Mouse (Mus musculus): ENCODE data around the gene Tfap2a. TPM values are rescaled to one million over a fixed set of nuclear protein-coding genes. Genes with fewer than 3 reads are reported as not detected.

Tfap2a gene
- total RNA-seq, 4 experiments from 2014 or later: 0.58 to 1.1 (median 0.60) TPM

DNA sequence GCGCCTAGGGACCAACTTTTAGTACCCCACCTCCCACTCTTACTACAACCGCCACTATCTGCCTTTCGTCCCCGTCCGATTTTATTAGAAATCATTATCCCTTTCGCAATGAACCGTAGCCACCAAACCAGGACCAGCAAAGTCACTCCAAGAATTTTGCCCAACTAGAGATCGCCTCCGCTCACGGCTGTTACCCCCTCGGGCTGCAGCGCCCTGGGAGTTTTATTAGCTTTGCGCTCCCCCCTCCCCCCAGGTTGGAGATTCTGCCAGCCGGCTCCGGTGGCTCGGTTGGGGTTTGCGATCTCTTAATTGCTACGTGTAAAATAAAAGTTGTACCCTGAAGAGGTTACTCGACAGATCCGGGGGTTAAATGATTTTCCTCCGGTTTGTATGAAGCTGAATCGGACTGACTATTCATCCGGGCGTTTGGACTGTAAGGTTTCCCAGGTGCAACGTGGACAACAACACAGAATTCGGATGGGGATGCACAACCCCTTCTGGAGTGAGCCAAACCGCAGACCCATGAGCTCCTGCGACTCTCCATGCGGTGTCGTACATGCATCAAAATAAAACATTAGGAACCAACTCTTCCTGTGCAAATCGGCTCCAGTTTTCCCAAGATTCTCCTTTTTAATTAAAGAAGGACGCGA is 3.7 kb downstream of the Tfap2a start:
- no peak for DNase-seq (ENCODE audit: low spot score in 2 of 2)

DNA sequence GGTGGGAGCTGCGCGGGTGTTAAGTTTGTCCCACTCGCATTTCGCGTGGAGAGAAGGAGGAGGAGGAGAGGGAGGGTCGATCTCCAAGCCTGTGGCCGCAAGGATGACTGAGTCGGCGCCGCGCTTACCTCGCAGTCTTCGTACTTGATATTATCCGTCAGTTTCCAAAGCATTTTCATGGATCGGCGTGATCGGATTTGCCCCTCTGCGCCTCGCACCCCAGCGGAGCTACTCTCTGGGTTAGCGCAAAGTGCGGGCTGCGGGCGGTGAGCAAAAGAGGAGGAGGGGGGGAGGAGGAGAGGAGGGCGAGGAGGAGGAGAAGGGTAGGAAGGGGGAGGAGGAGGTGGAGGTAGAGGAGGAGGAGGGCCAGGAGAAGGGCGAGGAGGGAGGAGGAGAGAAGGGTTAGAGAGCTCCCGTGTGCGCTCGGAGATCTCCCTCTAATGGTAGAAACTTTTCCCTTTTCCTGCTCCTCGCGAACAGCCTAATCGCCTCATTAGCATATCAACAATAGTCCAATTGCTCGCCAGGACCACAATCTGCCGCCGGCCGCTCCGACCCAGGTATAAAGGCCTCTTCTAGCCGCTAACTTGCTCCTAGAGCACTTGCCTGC is 4.5 kb downstream of the Tfap2a start:
- DNase-seq (ENCODE audit: low spot score in 2 of 2): no peak

DNA sequence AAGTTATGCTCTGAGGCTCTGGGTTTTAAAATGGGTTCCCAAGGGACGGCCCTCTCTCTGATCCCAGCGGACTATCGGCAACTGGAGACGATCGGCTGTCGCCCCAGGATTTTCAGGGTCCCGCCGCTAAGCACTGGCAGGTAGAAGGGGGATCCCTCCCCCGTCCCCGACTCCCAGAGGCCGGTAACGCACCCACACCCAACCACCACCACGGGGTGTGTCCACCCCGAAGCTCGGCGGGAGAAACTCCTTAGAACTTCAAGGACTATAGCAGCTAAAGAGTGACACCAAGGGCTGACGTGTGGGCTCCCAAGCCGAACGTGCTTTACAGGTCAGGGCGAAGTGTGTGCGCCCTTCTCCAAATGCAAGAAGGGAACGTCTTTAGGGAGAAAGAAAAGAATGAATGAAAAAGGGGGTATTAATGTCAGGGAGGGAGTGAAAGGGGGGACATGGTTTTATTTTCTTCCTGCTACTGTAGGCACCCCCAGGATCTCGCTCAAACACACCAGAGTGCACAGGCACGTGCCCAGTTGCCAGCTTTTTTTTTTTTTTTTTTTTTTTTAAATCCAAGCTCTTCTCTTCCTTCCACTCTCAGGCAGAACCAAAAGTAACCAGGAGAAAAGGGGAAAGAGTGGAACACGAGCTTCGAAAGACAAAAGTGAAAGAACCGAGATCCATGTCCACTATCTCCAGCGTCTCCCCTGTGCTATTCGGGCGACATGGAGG is 5.2 kb downstream of the Tfap2a start:
- no peak for DNase-seq (ENCODE audit: low spot score in 2 of 2)

DNA sequence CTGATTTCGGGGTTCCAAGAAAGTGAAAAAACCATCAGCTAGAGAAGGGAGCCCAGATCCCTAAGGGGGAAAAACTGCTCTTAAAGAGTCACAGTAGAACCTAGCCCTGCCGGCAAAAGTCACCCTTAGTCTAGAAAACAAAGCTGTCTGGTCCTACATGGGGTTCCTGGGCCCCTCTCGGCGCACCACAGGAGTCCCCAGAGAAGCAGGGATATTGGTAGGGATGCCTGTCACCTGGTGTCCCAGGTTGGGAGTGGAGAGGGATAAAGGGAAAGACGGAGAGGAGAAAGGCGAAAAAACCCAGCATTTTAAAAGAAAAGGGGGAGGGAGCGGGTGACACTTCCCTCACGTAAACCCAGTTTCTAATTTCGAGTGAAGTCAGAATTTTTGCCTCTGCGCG is 6.1 kb downstream of the Tfap2a start:
- DNase-seq (ENCODE audit: low spot score in 2 of 2): no peak

DNA sequence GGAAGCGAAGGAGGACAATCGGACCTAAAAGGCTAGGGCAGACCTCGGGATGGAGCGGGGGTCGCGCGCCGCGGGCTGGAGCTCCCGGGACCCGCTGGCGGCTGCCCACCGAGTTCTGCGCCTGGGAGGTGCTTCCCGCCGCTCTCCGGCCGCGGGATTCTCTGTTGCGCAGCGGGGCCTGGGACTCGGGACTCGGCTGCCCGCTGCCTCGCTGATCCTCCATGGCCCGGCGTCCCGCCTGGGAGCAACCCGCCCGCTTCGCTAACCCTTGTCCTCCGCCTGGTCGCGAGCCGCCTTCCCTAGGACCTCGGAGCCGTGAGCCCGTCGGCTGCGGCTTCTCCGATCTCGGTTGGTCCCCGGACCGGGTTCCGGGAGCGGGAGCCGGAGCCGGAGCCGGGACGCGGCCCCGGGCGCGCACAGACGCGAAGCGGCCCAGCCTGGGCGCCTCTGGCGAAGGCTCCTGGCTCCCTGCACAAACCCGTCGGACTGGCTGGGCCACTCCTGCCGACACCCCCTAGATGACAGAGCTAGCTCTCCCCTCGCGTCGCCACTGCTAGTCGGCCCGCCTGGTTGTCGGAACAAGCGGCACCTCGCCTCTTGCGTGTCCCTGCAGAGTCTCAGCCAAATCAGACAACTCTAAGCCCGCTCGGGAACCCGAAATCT is 6.9 kb downstream of the Tfap2a start:
- no peak for DNase-seq (ENCODE audit: low spot score in 2 of 2)

DNA sequence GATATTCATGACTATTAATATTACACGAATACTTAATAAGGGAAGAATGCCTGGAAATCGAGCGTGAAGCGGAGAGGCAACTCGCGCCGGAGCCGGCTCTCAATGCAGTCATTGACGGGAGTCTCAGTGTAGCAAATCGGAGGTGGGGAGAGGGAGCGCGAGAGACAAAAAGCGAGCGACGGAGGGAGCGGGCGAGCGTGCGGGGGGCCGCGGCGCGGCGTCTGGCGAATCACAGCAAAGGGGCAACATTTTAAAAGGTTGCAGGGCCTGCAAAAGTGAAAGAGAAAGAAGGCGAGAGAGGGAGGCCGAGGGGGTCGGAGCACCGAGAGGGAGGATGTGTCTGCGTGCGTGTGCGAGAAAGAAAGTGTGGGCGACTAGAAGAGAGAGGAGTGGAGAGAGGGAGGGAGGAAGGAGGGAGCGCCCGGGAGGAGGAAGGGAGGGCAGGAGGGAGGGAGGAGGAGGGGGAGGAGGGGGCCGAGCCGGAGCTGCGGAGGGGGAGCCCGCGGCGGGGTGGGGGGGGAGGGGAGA is 7.5 kb downstream of the Tfap2a start:
- no peak for DNase-seq (ENCODE audit: low spot score in 2 of 2)

DNA sequence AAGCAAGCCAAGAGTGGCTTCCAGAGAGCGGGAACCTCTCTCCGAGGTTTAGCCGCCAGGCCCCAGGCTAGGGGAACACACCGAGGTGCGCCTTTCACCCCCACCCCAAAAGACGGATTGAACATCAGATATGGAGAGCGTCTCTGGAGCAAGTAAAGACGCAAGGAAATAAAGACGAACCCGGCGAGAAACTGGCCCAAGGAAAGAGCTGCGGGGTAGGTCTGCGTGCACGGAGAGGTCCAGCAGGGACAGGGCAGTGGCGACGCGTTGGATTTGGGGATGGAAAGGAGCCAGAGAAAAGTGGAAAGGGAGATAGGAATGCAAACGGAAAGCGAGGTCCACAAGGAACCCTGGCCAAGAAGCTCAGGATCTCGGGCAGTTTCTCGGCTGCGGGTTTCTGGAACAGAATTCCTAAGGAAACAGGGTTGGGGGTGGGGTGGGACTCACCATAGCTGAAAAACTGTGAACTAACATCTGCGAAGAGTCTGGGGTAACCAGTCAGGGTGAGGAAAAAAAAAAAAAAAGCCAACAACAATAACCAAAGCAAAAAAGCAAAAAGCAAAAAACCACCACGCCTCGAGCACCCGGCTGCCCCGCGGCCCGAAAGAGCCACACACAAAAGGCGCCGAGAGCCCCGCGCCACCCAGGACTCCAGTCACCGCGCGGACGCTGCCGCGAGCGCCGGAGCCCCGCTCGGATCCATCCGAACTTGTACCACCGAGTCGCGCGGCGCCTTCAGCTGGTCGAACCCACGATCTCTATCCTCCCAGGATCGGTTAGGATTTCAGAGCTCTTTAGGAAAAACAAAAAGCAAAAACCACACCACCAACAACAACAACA is 8.4 kb downstream of the Tfap2a start:
- no peak for DNase-seq (ENCODE audit: low spot score in 2 of 2)

DNA sequence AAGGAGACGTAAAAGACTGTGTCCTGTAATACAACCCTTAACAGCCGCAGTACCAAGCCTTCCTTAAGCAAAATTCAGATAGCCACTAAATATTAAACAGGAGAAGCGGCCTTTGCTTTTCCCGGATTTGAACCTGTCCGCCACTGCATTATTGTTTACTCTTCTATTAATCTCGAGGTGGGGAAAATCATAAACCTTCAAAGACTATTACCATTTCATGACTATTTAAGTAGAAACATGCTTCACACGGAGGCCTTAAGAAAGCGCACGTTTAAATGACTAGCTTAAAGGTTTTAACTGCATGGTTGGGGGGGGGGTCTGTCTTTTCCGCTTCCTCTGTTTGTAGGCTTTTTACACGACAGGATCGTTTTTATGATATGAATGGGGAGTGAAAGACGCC is 9.1 kb downstream of the Tfap2a start:
- DNase-seq (ENCODE audit: low spot score in 2 of 2): no peak

DNA sequence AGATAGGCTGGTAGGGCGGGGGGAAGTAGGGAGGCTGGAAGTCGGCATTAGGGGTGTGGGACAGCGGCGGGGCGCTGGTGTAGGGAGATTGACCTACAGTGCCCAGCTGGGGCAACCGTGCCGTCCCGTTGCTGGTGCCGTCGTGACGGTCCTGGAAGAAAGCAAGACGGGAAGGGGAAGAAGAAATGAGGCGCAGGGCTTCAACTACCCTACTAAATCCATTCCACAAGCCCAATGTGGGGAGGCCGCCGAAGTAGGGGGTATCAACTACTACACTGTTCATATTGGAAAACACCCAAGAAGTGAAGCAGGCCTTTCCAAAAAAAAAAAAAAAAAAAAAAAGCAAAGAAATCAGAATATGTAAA is 9.6 kb downstream of the Tfap2a start:
- no peak for DNase-seq (ENCODE audit: low spot score in 2 of 2)

DNA sequence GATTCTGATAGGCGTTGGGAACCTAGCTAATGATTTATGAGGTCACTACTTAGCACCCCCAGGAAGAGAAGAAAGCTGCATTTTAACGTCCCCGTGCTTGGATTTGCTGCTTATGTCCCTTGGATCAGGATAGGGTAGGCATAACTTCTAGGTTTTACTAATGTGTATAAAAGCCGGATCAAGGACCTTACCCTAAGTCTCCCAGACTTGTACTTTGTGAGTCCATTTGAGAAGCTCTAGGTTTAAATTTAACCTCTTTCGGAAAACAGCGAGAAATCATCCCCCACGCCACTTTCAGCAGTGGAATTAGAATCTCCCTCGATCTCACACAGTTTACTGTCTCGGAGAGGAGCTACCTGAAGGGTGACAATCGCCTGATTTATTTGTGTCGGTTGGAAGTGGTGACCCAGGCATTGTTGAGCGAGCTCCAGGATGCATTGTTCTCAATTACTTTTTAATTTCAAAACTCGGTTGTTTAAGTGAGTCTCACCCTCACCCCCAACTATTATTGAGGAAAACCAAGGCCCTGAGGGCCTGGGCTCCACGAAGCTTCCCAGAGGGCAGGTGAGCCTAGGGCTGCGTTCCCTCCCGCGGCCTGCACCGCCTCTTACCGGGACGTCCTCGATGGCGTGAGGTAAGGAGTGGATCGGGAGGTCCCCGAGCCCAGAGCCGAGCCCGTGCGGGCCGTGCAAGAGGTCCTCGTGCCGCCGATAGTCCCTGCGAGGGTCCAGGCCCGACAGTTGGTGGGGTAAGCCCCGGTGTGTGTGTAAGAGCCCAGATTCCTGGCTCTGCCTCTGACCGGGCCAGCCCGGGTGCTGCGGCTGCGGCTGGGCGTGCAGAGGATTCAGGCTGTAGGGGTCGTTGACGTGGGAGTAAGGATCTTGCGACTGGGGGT is 10.2 kb downstream of the Tfap2a start:
- no peak for DNase-seq (ENCODE audit: low spot score in 2 of 2)

DNA sequence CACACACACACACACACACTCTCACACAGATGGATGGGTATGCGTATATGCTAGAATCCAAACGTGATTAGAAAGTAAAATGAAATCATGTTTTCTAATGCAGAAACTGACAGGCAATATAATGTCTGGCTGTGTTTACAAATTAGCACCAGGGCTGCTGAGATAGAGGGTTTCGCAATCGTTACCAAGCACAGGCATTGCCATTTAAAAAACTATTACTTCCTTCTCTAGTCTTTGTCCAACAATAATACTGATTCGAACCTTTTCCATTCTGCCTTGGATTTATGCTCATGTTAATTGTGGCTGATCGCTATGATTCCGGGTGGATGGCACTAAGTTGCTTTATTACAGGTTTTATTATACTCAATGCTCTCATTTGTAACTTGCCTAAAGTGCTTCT is 12.3 kb downstream of the Tfap2a start:
- DNase-seq (ENCODE audit: low spot score in 2 of 2): no peak

DNA sequence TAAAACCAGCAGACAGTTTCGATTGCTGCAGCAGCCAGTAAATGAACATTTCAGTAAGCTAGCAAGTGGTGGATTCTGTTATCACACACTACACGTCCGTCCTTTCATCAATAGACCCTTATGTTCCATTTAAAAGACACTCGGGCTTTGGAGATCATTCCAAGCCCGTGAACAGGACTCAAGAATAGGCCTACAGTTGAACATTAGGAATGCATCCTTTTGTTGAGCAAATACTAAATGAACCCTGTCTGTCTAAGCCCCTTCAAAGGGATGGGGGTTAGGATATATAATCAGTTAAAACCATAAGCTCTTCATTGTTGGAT is 14.6 kb downstream of the Tfap2a start:
- no peak for DNase-seq (ENCODE audit: low spot score in 2 of 2)

DNA sequence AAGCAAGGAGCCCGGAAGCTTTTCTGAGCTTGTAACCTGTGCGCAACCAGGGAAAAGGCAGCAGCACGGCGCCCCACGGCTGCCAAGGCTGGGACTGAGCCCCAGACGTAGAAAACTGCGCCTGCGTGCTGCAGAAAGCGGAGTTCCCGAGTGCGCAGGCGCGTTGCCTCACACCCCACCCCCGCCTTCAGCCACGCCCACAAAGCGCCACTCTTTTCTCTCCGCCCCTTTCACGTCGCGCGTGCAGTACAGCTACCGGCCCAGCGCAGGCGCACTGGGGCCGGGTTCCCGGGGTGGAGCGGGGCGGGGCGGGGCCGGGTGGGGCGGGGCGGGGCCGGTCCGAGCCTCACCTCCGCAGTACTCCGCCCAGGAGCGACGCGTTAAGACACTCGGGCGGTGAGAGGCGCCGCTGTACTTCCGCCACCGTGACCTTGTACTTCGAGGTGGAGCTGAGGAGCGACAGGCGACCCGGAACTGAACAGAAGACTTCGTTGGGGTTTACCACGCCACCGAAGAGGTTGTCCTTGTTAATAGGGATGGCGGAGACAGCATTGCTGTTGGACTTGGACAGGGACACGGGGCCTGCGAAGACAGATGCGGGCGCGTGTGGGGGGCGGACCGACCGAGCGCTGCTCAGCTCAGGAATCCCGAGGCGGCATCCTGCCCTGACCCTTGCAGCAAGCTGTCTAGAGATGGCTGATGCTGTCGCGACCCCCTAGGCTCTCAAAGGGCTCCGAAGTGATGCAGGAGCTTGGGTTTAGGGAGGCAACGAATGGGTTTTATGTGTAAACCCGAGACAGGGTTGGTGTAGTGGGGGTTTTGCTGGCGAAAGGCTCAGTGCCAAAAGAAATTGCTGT is 15.2 kb downstream of the Tfap2a start:
- peak; percentile 45 to 49 for DNase-seq (ENCODE audit: low spot score in 2 of 2)

DNA sequence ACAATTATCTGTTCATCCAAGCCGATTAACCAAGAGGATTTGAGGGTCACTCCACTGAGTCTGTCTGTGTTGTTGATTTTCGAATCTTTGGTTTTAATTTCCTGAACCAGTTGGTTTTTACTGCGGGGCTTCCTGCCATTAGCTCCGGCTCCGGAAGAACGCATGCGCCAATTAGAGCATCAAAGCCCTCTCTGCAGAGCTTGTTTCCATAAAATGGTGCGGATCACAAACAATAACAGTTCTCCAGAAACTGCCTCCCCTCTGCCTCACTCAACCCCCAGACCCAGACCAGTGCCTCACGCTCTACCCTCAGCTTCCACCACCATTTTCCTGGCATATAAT is 18.5 kb downstream of the Tfap2a start:
- DNase-seq (ENCODE audit: low spot score in 2 of 2): no peak

DNA sequence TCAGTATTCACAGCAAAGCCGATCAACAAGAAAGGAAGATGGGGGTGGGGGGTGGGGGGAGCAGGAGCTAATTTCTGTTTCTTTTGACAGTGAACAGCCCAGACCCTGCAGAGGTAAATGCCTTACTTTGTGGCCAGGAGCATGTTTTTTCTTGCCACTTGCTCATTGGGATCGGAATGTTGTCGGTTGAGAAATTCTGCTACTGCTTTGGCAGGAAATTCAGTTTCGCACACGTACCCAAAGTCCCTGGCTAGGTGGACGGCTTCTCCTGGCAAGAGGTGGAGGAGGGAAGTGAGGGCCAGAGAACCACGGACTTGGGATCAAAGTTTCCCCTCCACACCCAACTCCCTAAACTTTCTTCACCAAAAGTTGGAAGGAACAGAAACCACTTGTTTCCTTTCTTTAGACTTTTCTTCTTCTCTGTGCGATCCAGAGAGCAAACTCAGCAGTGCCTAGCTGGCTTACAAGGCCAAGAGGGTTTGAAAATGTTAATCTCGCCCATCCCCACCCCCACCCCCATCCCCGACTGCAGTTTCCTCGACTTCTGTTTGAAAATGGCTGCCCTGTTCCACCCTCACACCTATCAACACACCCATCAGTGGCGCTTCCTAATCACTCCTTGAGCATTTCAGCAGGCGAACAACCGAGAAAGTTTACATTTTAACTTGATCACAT is 19.0 kb downstream of the Tfap2a start:
- DNase-seq (ENCODE audit: low spot score in 2 of 2): no peak

DNA sequence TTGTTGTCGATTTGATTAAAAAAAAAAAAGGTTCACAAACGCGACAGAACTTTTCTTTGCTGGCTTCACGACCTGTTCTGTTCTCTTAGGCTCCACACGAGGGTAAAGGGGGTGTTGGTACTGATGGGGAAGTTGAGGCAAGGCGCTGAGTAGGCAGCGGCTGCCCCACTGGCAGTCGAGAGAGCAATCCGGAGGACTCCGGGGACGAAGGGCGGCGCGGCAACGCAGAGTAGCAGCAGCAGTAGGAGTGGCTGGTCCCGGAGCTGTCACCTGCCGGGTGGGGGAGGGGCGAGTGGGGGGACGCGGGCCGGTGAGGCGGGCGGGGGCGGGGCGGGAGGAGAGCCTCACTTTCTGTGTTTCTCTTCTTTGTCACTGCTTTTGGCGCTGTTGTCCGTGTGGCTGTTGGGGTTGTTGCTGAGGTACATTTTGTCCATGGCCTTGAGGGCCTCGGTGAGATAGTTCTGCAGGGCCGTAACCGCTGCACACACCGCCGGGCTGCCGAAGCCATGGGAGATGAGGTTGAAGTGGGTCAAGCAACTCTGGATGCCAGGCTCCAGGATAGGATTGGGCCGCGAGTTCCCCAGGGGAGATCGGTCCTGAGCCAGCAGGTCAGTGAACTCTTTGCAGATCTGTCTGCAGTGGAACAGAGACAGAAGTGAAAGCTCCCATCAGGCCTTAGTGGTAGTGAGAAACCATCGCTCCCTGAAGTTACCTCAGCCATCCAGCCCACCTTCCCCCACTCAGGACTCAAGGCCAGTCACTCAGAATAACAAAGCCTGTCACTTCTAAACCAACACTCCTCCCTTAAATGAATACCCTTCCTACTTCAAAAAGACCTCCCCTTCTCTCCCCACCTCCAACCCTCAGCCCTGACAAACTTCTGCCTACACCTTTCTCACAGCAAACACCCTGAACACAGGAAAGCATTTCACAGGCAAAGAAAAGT is 21.1 kb downstream of the Tfap2a start:
- no peak for DNase-seq (ENCODE audit: low spot score in 2 of 2)

DNA sequence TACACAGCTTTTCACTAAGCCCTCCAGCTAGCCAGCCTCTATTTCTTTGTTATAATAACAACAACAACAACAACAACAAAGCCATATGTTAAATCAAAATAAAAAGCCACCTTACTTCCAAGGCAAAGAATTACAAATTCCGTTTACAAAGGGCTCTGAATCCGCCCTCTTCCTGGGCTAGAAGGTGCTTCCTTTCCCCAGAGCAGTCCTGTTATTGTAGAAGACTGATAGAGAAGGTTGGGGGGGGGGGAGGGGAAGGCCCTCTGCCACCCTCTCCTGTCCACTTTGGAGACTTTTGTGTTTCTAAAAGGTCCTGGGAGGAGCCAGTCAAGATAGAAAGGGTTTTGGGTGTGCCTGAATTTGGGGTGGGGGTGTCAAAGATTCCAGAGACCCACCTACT is 23.6 kb downstream of the Tfap2a start:
- no peak for DNase-seq (ENCODE audit: low spot score in 2 of 2)

DNA sequence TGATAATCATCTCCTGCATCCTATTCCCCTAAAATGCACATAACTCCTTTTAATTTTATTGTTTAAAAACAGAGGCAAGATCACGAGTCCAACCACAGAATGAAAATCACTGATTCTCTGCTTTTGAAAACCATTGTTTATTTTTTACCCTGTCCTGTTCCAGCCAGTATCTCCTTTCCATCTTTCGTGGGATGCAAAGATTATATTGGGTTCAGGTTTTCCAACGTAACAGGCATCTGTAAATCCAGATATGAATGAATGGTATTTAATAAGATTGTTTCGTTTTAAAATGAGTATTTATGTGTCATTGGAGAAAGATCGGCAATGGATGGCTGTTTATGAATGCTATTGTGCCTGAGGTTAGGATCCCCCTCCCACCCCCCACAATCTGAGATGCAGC is 24.5 kb downstream of the Tfap2a start:
- no peak for DNase-seq (ENCODE audit: low spot score in 2 of 2)
